Mouse (Mus musculus): ENCODE results near the gene Polh.

The Polh gene

DNA sequence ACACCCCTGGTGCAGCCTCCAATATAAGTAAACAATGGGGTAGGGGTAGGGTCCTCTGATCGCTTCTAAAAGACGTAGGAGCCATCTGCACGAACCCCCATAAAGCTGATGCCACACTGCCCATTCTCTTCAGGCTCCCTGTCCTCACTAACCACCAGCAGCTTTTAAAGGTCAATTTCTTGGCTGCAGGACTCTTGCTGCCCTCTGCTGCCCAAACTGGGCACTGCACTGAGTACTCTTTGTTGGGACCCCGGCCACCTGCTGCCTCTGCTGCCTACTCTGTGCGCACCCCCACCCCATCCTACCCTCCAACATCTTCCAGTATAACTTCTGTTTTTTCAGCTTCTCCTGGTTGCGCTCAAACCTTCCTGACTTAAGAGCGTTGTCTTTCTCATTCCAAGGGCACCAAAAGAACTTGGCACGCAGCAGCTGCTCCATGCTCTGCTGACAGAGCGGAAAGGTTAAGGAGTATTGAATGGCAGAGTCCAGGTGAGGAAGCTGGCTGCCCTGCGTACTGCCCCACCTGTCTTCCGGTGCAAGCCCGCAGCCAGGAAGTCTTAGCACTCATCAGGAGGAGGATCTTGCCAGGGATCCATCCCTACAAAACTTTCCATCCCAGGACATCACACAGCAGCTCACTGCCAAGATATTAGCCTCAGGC is 70.3 kb downstream of the Polh start:
- no peak for DNase-seq (ENCODE audit: low read depth, low spot score)

DNA sequence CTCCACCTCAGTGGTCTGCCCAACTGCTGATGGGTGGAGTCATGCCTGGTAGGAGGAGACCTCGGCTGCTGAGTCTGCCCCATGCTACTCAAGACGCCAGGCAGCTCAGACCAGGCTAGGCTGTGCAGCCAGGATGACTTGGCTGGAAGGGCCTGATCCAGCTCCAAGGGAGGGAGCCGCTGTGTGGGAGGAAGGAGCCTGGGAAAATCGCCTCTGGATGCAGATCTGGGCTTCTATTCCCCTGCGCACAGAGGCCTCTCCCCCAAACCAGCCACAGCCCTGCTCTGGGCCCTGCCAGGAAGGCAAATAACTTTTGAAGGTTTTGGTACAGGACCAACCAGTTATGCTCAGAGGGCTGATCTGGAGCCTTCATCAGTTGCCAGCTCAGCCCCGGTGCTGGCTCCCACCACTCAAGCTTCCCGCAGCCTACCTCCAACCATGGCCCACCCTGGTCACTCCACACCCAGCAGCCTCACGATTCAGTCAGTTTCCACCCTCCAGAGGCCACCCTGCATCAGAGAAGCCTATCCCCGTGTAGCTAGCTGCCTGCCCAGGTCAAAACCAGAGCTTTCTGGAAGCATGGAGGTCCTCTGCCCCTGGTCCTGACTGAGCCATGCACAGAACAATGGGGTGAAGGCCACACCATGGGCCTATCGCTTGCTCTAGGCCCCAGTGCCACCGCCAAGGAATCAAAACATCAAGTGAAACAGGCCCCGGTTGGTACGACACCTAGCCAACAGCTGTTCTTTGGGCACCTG is 72.5 kb downstream of the Polh start:
- no peak for DNase-seq (ENCODE audit: low read depth, low spot score)

DNA sequence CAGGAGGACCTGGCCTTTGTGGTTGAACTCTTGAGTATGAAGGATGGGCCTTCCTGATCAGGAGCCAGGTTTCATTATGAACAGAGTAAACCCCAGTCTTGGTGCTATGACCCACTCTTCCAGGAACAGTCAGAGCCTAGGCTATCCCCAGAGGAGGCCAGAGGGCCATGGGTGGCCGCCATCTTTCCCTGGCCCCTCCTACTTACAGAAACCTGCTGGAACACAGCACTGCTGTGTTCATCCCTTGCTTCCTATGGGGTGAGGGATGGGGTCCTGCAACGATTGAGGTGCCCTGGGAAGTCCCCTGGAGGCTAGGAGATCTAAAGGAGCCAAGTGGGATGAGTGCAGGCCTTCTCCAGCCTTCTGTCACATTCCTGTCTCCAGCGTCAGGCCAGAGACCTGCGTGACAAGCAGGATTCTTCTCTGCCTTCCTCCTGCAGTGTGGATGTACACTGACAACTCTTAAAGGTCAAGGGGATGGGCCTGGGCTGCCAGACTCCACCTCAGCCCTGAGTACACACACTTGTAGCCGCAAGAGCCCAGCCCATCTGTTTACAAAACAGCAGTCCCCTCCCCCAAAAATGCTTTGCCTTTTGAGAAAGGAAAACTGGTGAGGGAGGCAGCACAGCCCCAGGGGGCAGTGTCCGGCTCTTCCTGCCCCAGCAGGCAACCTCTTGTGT is 74.5 kb downstream of the Polh start:
- DNase-seq (ENCODE audit: low read depth, low spot score) = no peak

DNA sequence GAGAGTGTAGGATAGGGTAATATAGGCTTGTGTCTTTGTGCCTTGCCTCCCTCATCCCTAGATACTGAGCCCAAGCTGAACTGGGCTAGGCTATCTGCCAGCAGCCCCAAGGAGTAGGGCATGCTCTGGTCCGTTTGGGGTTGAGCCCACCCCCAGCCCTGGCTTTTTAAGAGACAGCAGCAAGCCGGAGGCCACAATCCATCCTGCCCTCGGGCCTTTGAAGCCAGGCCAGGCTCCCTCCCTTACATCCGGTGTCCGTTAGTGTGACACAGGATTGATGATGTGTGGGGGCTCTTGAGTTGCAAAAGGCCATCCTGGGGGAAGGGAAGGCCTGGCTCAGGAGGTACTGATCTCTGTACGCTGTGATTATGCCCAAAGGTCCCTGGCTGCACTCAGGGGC is 75.8 kb downstream of the Polh start:
- no peak for DNase-seq (ENCODE audit: low read depth, low spot score)

DNA sequence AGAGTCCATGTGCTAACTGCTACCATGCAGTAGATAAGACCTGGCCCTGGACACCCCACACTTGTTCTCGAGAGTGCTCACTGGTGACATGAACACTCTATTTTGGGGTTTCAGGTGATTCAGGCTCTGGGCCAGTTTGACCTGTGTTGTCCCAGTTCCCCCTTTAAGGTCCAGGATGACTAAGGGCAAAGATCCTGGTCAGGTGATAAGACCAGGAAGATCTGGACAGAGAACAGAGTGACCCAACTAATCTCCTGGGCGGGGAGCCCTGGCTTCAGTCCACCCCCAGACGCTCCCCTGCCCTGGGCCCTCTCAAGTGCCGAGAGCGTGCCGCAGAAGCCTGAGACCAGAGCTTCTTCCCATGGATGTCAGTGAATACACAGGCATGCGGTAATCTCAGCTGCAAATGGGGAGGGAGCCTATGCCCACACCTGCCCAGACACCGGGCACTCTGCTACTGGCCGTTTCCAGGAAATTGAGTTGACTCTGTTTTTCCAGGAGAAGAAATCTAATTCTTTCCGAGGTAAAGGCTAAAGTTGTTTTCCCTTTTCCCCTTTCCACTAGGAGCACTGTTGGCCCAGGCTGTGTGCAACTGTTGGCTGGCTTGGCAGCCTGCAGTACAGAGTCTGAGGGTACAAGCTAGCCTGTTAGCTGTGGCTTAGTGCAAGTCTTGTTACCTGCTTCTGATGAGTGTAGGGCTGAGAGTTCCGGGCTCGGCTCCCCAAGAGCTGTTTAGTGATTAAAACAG is 78.3 kb downstream of the Polh start:
- peak; percentile 87 for DNase-seq (ENCODE audit: low read depth, low spot score)

DNA sequence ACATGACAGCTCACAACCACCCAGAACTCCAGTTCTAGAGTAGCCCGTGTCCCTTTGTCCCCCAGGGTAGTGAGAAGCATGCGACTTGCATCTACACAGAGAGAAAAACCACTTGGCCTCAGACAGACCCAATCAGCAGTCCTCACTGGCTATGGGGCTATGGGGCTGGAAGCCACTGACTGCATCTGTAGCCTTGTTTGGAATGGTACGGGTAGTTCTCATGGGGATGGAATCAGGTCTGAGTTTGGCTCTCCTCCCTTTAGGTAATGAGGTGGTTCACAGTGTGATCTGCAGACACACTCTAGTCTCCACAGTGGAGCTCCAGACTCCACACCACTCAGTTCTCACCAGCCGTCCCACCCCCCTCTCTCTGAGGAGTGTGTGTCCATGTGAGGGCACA is 79.2 kb downstream of the Polh start:
- no peak for DNase-seq (ENCODE audit: low read depth, low spot score)

DNA sequence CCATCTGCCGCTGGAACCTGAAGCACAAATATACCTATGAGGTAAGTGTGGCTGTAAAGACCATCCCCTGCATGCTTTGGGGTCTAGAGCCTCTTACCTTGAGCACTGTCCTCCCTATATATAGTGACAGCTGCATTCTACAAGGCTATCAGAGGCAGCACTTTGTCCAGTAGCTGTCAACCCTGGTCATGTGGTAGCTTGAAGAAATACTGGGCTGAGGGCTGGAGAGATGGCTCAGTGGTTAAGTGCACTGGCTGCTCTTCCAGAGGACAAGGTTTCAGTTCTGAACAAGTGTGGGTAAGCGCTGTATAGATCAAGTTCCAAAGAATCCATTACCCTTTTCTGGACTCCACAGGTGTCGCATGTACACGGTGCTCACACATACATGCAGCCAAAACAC is 79.7 kb downstream of the Polh start:
- DNase-seq (ENCODE audit: low read depth, low spot score) = no peak
